Mouse (Mus musculus): ENCODE measurements around the gene Clk2.

- no peak for TF ChIP-seq CTCF (IDR thresholded peaks at IDR 0.05; ENCODE audit: extremely low read depth, insufficient read depth, low read length)
- no peak for TF ChIP-seq POLR2A (IDR thresholded peaks at IDR 0.05; ENCODE audit: extremely low read depth, insufficient read depth, low read length)
Observed at GRCm38 (mm10) chr3:89133752-89134151, 30.8 kb upstream of the Clk2 start.

All from cortical plate, adult 2 months (tissue).